Mouse (Mus musculus): Measurements from ENCODE around the gene Cep131. TPM values are rescaled to one million over a fixed set of nuclear protein-coding genes. Genes with fewer than 3 reads are reported as not detected.

Gene Cep131
- polyA plus RNA-seq, 1 experiment from 2014 or later: 30.4 TPM

GRCm38 (mm10) chr11:120119936-120120541, 33.4 kb upstream of the Cep131 start:
- Histone ChIP-seq H3K4me3 (ENCODE audit: low read depth, low read length) (no peak overlapping the region), H3K9ac (ENCODE audit: low read depth, low read length) (peak overlapping the region; percentile 28; the same call in 1 of the 2 replicates), H3K9me3 (replicated peaks; ENCODE audit: control insufficient read depth, low read length, poor library complexity, severe bottlenecking) (no peaks in the 10 kb centered on the region), H3K4me2 (ENCODE audit: low read length) (no peak overlapping the region), H3K4me1 (ENCODE audit: control insufficient read depth, insufficient read depth, low read length) (no peaks in the 10 kb centered on the region; the same call in 1 of the 2 replicates), H3K36me3 (ENCODE audit: control insufficient read depth, insufficient read depth, low read length) (0 out of 2 replicates have a peak, but pooled peaks cover 8% of the 10 kb centered on the region), H3K27me3 (ENCODE audit: control insufficient read depth, insufficient read depth, low read depth, low read length) (no peaks in the 10 kb centered on the region), H3K27ac (ENCODE audit: low read length) (no peak overlapping the region)
- no peak for ATAC-seq
- 74% methylated on average over 10 of the region's 10 CpGs for WGBS

GRCm38 (mm10) chr11:120119108-120119507, 32.5 kb upstream of the Cep131 start:
- no peaks in the 10 kb centered on the region; the same call in 1 of the 2 replicates for H3K4me1 ChIP-seq (ENCODE audit: control insufficient read depth, insufficient read depth, low read length)
- H3K4me3 ChIP-seq (ENCODE audit: low read depth, low read length): no peak overlapping the region
- ATAC-seq: no peak
- H3K36me3 ChIP-seq (ENCODE audit: control insufficient read depth, insufficient read depth, low read length): 0 out of 2 replicates have a peak, but pooled peaks cover 7% of the 10 kb centered on the region
- H3K9me3 ChIP-seq (replicated peaks; ENCODE audit: control insufficient read depth, low read length, poor library complexity, severe bottlenecking): no peaks in the 10 kb centered on the region
- H3K4me2 ChIP-seq (ENCODE audit: low read length): no peak overlapping the region
- H3K27me3 ChIP-seq (ENCODE audit: control insufficient read depth, insufficient read depth, low read depth, low read length): no peaks in the 10 kb centered on the region
- H3K27ac ChIP-seq (ENCODE audit: low read length): no peak overlapping the region
- no peak overlapping the region for H3K9ac ChIP-seq (ENCODE audit: low read depth, low read length)
- 96% methylated on average over 7 of the region's 7 CpGs for WGBS

GRCm38 (mm10) chr11:120117626-120118025, 31.0 kb upstream of the Cep131 start:
- Histone ChIP-seq H3K9ac (ENCODE audit: low read depth, low read length) (no peak overlapping the region), H3K4me1 (ENCODE audit: control insufficient read depth, insufficient read depth, low read length) (no peaks in the 10 kb centered on the region; the same call in 1 of the 2 replicates), H3K4me3 (ENCODE audit: low read depth, low read length) (no peak overlapping the region), H3K27me3 (ENCODE audit: control insufficient read depth, insufficient read depth, low read depth, low read length) (no peaks in the 10 kb centered on the region), H3K36me3 (ENCODE audit: control insufficient read depth, insufficient read depth, low read length) (0 out of 2 replicates have a peak, but pooled peaks cover 5% of the 10 kb centered on the region), H3K27ac (ENCODE audit: low read length) (no peak overlapping the region), H3K9me3 (replicated peaks; ENCODE audit: control insufficient read depth, low read length, poor library complexity, severe bottlenecking) (no peaks in the 10 kb centered on the region), H3K4me2 (ENCODE audit: low read length) (no peak overlapping the region)
- ATAC-seq: no peak
- WGBS: 82% methylated on average over 2 of the region's 2 CpGs

GRCm38 (mm10) chr11:120114488-120115215, 28.0 kb upstream of the Cep131 start:
- no peak overlapping the region for H3K4me3 ChIP-seq (ENCODE audit: low read depth, low read length)
- 93% methylated on average over 21 of the region's 21 CpGs for WGBS
- H3K9me3 ChIP-seq (replicated peaks; ENCODE audit: control insufficient read depth, low read length, poor library complexity, severe bottlenecking): no peaks in the 10 kb centered on the region
- no peak for ATAC-seq
- H3K4me1 ChIP-seq (ENCODE audit: control insufficient read depth, insufficient read depth, low read length): peaks cover 4% of the 10 kb centered on the region; the same call in 1 of the 2 replicates
- H3K27ac ChIP-seq (ENCODE audit: low read length): no peak overlapping the region
- no peak overlapping the region for H3K9ac ChIP-seq (ENCODE audit: low read depth, low read length)
- no peak overlapping the region for H3K4me2 ChIP-seq (ENCODE audit: low read length)
- no peaks in the 10 kb centered on the region for H3K27me3 ChIP-seq (ENCODE audit: control insufficient read depth, insufficient read depth, low read depth, low read length)
- 0 out of 2 replicates have a peak, but pooled peaks cover 5% of the 10 kb centered on the region for H3K36me3 ChIP-seq (ENCODE audit: control insufficient read depth, insufficient read depth, low read length)

- peaks cover 7% of the 10 kb centered on the region; the same call in 1 of the 2 replicates for H3K36me3 ChIP-seq (ENCODE audit: control insufficient read depth, insufficient read depth, low read length)
- 94% methylated on average over 4 of the region's 4 CpGs for WGBS
- H3K4me2 ChIP-seq (ENCODE audit: low read length): no peak overlapping the region
- H3K27ac ChIP-seq (ENCODE audit: low read length): no peak overlapping the region
- no peaks in the 10 kb centered on the region for H3K27me3 ChIP-seq (ENCODE audit: control insufficient read depth, insufficient read depth, low read depth, low read length)
- no peak for ATAC-seq
- peaks cover 4% of the 10 kb centered on the region; the same call in 1 of the 2 replicates for H3K4me1 ChIP-seq (ENCODE audit: control insufficient read depth, insufficient read depth, low read length)
- no peak overlapping the region for H3K9ac ChIP-seq (ENCODE audit: low read depth, low read length)
- H3K9me3 ChIP-seq (replicated peaks; ENCODE audit: control insufficient read depth, low read length, poor library complexity, severe bottlenecking): no peaks in the 10 kb centered on the region
- H3K4me3 ChIP-seq (ENCODE audit: low read depth, low read length): no peak overlapping the region
Observed at GRCm38 (mm10) chr11:120112136-120112535, 25.5 kb upstream of the Cep131 start.

- no peak overlapping the region for H3K4me2 ChIP-seq (ENCODE audit: low read length)
- H3K36me3 ChIP-seq (ENCODE audit: control insufficient read depth, insufficient read depth, low read length): peaks cover 7% of the 10 kb centered on the region; the same call in 1 of the 2 replicates
- H3K9ac ChIP-seq (ENCODE audit: low read depth, low read length): no peak overlapping the region
- ATAC-seq: 0 out of 2 replicates have a peak, but pooled peaks have one; percentile 22
- H3K27me3 ChIP-seq (ENCODE audit: control insufficient read depth, insufficient read depth, low read depth, low read length): no peaks in the 10 kb centered on the region
- WGBS: 9% methylated on average over 2 of the region's 2 CpGs
- no peak overlapping the region for H3K4me3 ChIP-seq (ENCODE audit: low read depth, low read length)
- H3K4me1 ChIP-seq (ENCODE audit: control insufficient read depth, insufficient read depth, low read length): peaks cover 4% of the 10 kb centered on the region; the same call in 1 of the 2 replicates
- no peaks in the 10 kb centered on the region for H3K9me3 ChIP-seq (replicated peaks; ENCODE audit: control insufficient read depth, low read length, poor library complexity, severe bottlenecking)
- H3K27ac ChIP-seq (ENCODE audit: low read length): peak overlapping the region; percentile 50; the same call in 1 of the 2 replicates
Observed at GRCm38 (mm10) chr11:120111033-120111432, 24.4 kb upstream of the Cep131 start.

GRCm38 (mm10) chr11:120110554-120110953, 23.9 kb upstream of the Cep131 start:
- H3K4me1 ChIP-seq (ENCODE audit: control insufficient read depth, insufficient read depth, low read length): peaks cover 4% of the 10 kb centered on the region; the same call in 1 of the 2 replicates
- peaks cover 10% of the 10 kb centered on the region; the same call in 1 of the 2 replicates for H3K36me3 ChIP-seq (ENCODE audit: control insufficient read depth, insufficient read depth, low read length)
- 64% methylated on average over 7 of the region's 7 CpGs for WGBS
- no peak overlapping the region for H3K4me2 ChIP-seq (ENCODE audit: low read length)
- no peak overlapping the region for H3K9ac ChIP-seq (ENCODE audit: low read depth, low read length)
- peak overlapping the region; percentile 50; the same call in 1 of the 2 replicates for H3K27ac ChIP-seq (ENCODE audit: low read length)
- H3K27me3 ChIP-seq (ENCODE audit: control insufficient read depth, insufficient read depth, low read depth, low read length): no peaks in the 10 kb centered on the region
- H3K4me3 ChIP-seq (ENCODE audit: low read depth, low read length): no peak overlapping the region
- no peak for ATAC-seq
- no peaks in the 10 kb centered on the region for H3K9me3 ChIP-seq (replicated peaks; ENCODE audit: control insufficient read depth, low read length, poor library complexity, severe bottlenecking)

- no peak overlapping the region for H3K9ac ChIP-seq (ENCODE audit: low read depth, low read length)
- H3K9me3 ChIP-seq (replicated peaks; ENCODE audit: control insufficient read depth, low read length, poor library complexity, severe bottlenecking): no peaks in the 10 kb centered on the region
- H3K4me2 ChIP-seq (ENCODE audit: low read length): no peak overlapping the region
- H3K4me3 ChIP-seq (ENCODE audit: low read depth, low read length): no peak overlapping the region
- H3K27me3 ChIP-seq (ENCODE audit: control insufficient read depth, insufficient read depth, low read depth, low read length): no peaks in the 10 kb centered on the region
- peaks cover 4% of the 10 kb centered on the region; the same call in 1 of the 2 replicates for H3K4me1 ChIP-seq (ENCODE audit: control insufficient read depth, insufficient read depth, low read length)
- 66% methylated on average over 14 of the region's 14 CpGs for WGBS
- no peak; the same call in 1 of the 2 replicates for ATAC-seq
- no peak overlapping the region for H3K27ac ChIP-seq (ENCODE audit: low read length)
- peaks cover 12% of the 10 kb centered on the region for H3K36me3 ChIP-seq (ENCODE audit: control insufficient read depth, insufficient read depth, low read length)
Observed at GRCm38 (mm10) chr11:120109558-120110210, 23.1 kb upstream of the Cep131 start.
